Mouse (Mus musculus) granulocyte monocyte progenitor cell, adult 5-6 weeks (primary cell): ENCODE results near the gene Slc25a28. TPM values are rescaled to one million over a fixed set of nuclear protein-coding genes. Genes with fewer than 3 reads are reported as not detected.

ENCODE experiments used
- ATAC-seq: replicated peaks from 2 replicates; pipeline ENCODE4 v1.8.0; 2016; ENCODE audit warnings: mild to moderate bottlenecking, moderate TSS enrichment, inconsistent platforms; ENCODE audit not compliant: poor library complexity, severe bottlenecking
- total RNA-seq, 2 experiments: library from RNA; stranded (forward) in 1 of 2; stranded (reverse) in 1 of 2; fragments of 200-712, 200-1000 nt in 1 of 2; fragments of >200 nt in 1 of 2; fragmentation: Nextera tagmentation in 1 of 2; gene quantifications; 2 replicates each; pipeline ENCODE4 v1.2.3; 2014 to 2017

Gene Slc25a28
- total RNA-seq (2014; fragmentation: Nextera tagmentation) (47.1 and 50.0 TPM in 2 replicates), total RNA-seq (2017) (36.0 and 36.1 TPM in 2 replicates)

DNA sequence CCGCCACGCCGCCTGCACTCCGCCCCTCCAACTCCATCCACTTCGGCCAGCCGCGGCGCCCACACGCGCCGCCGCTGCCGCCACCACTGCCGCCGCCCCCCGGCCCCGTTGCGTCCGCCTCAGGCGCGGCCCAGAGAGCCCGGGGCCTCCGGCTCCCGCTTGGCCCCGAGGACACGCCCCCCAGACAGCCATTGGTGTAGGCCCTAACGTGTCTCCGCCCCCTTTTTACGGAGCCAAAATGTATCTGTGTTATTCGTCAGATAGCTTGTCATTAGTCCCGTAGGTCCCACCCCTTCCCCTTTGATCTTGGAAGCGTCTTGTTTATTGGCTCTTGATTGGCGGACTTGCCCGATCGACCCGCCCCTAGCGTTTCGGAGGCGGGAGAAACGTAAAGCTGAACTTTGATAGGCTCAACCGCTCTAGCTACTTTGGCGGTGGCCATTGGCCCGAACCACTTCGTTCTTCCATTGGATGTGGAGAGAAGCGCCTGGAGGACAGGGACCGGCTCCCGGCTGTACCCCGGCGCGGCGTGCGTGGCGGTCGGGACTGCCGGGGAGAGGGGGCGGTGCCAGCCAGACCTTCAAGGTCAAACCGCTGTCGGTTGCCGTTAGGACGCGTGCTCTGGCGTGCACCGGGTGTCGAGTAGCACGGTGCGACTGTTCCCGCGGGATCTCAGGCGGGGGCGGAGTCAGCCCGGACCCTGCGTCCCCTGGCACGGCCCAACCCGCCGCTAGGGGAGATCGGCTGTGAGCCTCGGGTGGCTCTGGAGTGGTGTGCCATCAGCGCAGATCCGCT is at the start of gene Slc25a28:
Slc25a28 (minus strand) TSS at position 152 of the 795 bp plus-strand sequence.
- ATAC-seq, result peak; percentile 71

DNA sequence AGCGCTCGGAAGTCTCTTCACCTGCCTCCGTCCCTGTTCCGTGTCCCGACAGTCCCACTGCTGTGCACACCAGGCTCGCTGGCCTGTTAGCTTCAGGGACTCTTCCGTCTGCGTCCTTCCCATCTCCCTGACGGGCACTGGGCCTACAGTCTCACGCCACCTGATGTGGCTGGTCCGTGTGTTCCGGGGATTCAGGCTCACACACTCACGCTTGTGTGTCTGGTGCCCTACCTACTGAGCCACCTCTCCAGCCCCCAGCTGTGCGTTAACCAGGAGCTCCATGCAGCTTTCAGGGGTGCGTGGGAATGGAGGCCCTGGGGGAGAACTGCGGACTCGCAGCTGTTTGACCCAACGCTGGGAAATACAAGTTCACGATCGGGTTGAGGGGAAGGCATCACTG is 49.5 kb upstream of the Slc25a28 start:
- no peak for ATAC-seq

DNA sequence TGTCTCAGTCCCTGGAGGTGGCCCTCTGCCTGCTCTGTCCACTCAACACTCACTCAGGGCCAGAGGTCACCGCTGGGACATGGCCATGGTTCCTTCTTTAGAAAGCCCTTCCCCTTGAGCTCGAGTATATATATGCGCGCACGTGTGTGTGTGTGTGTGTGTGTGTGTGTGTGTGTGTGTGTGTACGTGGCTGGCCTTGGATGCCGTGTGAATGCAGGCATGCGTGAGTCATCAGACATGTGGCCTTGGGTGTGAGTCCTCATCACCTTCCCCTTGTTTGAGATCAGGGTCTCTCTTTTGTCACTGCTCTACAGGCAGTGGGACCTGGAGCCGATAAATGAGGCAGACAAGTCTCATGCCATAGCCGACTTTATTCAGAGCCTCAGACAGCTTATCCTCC is 48.8 kb upstream of the Slc25a28 start:
- no peak for ATAC-seq

DNA sequence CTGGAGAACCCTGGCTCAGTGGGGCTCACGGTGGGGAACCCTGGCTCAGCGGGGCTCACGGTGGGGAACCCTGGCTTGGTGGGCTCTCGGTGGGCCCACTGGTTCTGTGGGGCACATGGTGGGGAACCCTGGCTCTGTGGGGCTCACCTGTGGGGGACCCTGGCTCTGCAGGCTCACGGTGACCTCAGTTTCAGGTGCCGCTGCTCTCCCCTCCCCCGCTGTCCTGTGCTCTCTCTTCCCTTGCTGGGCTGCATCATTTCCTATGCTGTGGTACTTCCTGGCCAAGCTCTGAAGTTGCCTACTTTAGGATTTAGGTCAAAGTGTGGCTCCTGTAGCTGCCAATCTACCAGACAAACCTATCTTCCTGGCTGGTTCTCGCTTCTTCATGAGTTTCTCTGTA is 48.2 kb upstream of the Slc25a28 start:
- ATAC-seq, result no peak

DNA sequence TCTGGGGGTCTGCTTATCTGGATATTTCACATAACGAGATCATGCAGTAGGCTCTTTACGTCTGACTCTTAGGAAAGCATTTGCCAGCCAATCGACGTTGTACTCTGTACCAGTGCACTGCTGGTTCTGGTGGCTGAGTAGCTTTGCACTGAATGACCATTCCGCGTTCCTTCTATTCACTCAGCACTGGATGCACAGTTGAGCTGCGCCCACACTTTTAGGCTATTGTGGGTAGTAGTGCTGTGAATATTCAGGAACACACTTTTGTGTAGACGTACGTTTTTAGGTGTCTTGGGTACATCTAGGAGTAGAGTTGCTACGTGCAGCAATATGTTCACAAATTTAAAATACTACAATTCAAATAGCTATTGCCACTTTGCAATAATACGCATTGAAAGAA is 45.4 kb upstream of the Slc25a28 start:
- ATAC-seq, result no peak

DNA sequence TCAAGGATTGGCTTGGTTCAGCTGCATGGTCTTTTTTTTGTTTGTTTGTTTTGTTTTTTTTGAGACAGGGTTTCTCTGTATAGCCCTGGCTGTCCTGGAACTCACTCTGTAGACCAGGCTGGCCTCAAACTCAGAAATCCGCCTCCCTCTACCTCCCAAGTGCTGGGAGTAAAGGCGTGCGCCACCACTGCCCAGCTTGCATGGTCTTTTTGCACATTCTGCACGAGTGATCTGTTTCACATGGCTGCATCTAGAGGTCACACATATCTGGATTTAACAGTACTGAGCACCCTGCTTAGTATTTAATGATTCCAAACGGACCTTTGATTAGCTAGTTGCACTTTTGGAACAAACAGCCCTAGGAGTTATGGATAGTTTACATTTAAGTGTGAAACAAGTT is 37.3 kb upstream of the Slc25a28 start:
- no peak for ATAC-seq

DNA sequence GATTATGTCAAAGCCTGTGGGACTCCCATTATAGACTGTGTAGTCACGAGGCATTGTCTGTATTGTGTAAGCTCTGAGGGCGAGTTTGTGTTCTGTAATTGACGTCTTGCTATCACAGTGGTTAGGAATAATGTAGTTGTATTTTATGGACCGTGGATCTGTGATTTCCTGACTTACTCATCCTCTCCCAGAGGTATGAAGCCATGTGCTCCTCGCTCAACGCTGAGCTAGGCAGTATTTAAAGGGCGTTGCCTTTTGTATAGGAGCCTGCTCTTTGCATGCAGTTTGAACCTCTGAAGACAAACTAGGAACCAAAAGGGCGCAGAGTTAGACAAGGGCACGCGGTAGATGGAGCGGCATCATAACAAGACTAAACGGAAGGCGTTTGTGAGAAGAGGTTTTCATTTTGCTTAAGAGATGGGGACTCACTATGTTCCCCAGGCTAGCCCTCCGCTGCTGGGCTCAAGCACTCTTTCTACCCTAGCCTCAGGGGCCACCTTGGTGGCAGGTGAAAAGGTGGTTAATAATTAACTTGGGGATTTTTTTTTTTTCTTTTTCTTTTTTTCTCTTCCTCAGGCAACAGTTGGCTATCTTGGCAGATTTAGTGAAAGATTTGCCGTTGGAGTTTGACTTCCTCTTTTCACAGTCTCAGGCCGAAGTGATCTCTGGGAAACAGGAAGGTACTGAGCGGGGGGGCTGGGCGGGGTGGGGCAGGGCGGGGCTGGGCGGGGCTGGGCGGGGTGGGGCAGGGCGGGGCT is 36.7 kb upstream of the Slc25a28 start:
- ATAC-seq, result peak; percentile 84

DNA sequence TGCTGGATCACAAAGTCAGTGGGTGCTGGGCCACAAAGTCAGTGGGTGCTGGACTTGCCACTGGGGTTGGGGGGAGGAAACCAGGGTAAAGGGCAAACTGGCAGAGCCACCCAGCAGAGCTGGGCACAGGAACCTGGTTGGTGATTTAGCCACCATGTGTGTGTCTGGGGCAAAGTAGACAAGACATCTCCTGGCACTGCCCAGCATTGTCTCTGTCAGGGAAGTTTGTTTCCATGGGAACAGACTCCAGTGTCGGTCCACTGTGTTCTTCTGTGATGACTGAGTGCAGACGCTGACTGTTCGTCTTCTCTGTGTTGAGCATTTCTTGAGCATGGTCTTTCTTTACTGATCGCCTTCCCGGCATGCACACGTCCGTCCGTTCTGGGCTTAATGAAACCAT is 34.6 kb upstream of the Slc25a28 start:
- ATAC-seq, result no peak

DNA sequence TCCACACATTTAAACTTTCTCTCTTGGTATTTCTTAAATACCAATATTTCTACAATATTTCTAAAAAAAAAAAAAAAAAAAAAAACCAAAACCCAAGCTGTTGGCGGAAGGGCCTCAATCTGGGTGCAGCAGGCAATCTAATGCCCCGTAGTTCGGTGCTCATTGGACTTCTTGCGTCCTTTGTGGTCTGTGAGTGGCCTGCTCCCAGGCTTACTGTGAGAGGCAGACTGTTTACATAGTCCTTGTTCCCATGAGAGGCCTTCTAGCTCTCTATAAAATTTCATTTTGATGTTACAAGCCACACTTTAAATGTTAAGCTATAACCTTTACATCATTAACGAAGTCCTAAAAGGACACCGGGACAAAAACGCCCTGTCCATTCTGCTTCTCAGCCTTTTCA is 33.5 kb upstream of the Slc25a28 start:
- ATAC-seq, result no peak

DNA sequence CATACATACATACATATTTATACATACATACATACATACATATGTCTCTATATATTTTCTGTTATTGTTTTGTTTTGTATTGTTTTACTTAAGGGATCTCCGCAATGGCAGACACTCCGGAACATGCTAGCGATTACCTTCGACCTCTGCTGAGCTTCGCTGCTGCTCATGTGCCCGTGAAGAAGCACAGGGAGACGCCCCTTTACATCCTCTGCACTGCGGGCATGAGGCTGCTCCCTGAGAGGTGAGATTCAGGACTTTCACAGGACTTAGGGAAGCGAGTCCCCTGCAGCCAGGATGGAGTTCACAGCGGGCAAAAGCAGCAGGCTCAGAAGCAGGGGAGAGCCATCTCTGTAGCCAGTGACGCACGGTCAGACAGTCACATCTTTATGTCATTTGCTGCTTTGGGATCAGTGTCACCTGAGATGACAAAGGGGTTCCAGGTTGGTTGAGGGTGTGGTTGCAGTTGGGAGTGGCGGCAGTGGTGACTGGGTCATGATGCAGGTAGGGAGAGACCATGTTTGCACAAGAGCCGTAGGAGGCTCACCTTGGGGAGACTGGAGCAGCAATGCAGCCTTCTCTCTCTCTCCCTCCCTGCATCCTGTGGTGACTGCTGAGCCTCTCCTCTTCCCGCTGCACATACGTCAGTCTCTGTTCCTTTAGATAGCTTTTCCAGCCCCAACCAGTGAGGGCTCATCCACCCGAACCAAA is 30.3 kb upstream of the Slc25a28 start:
- no peak for ATAC-seq

DNA sequence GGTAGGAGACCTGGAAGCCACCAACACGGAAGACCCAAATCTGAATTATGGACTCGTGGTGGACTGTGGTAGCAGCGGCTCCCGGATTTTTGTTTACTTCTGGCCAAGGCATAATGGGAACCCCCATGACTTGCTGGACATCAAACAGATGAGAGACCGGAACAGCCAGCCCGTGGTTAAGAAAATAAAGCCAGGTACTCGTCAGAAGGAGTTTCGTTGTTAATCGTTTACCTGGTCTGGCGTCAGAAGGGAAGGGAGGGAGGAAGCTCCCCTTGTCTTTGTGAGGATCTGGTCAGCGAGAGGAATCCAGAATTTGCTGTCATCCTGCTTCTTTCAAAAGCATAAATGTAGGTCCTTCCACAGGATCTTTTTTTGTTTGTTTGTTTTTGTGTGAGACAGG is 29.5 kb upstream of the Slc25a28 start:
- ATAC-seq, result no peak

DNA sequence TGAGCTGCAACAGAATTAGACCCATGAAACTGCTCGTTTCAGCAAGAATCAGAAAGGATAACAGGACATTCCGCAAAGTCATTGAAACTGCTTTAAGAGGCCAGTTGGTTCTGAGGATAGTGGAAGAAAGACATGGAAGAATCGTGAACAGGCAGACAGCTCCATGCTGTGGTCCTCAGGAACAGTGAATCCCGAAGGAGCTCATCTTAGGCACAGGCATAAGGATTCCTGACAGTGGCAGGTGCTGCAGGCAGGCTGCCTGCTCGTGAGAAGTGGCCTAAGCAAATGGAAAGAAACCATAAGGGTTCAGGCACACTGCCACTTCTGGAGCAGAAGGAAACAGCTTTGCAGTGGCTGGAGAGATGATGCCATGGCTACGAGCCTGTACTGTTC is 25.1 kb upstream of the Slc25a28 start:
- ATAC-seq, result no peak

DNA sequence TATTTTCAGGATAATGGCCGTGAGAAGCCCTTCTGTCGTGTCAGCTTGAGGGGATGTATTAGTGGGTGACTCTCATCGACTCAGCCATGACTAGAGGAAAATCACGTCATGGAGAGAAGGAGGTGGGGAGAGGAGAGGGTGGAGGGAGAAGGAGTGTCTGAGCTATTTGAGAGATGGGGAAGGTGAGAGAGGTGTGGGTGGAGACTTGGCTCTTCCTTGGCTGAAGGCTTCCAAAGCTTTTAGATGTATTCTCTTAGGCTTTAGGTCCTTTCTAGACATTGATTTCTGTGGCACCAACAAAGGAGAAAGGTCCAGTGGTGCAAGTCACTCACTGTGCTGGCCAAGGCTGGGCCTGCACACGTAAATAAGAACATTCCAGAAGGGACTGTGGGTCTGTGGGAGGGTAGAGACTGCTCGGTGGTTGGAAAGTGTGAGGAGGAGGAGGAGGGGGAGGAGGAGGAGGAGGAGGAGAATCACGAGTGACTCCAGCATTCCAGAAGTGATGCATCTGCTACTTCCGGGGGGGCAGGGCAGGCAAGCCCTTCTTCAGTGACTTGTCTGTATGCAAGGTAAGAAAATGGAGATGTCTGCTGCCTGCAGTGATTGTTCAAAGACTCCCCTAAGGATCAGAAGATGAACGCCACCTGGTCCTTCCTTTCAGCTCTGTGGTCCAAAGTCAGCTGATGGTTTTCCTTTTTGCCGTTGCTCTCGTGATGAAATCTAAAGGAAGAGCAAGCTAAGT is 24.5 kb upstream of the Slc25a28 start:
- no peak for ATAC-seq

DNA sequence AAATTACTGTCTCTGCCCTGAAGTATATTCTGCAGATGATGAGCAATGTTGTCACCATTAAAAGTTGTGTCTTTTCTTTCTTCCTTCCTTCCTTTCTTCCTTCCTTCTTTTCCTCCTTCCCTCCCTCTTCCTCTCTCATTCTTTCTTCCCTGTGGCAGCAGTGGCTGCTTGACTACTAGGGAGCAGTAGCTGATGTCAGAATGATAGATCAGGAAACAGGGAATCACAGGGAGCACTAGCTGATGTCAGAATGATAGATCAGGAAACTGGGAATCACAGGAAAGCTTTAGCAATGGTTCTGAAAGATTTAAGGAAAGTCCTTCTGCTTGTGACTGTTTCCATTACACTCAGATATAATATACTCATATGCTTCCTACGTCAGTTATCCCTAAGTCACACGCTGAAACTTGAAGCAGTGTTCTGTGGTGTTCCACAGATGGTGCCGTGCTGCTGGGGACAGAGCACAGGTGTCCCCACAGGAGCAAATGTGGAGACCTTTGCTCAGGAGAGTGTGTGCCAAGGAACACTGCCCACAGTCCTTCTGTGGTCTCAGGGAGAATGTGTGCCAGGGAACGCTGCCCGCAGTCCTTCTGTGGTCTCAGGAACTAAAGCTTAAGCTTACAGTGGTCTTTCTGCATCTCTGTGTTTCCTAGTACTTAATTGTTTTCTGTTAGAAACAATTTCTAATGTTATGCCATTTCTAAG is 23.1 kb upstream of the Slc25a28 start:
- no peak for ATAC-seq

DNA sequence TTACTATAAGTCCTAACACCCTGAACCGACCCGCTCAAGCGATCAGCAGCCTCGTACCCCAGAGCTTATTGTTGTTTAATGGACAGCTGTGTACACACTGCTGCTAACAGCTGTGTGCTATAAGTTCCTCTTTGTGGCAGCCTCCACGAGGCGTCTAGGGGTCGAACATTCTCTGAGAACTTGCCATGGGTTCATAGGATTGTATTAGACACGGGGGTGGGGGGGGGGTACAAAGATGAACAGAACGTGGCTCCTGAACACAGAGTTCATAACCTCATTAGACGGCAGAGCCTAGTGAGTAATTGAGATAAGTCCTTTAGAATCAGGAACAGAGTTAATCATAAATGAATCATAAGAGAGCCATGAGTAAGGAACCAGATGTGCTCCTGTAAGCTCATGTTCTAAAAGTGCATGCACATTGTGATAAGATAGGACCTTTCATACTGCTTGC is 20.9 kb upstream of the Slc25a28 start:
- ATAC-seq, result peak; percentile 33; the same call in 1 of the 2 replicates

DNA sequence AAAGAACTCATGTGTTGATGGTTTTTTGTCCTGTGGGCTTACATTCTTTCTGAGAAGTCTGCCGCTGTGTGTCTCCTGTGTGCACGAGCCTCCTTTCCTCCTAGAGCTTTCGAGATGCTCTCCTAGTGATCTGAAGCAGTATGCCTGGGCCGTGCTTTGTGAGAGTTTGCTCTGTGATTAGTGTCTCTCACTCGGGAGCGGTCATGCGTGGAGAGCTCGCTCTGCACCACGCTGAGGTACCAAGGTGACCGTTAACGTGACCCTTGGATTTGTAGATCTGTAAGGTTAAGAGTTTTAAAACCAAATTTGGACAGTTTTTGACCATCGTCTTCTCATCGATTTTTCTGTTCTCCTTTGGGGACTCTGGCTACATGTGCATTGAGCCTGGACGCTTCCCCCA is 18.1 kb upstream of the Slc25a28 start:
- ATAC-seq, result no peak

DNA sequence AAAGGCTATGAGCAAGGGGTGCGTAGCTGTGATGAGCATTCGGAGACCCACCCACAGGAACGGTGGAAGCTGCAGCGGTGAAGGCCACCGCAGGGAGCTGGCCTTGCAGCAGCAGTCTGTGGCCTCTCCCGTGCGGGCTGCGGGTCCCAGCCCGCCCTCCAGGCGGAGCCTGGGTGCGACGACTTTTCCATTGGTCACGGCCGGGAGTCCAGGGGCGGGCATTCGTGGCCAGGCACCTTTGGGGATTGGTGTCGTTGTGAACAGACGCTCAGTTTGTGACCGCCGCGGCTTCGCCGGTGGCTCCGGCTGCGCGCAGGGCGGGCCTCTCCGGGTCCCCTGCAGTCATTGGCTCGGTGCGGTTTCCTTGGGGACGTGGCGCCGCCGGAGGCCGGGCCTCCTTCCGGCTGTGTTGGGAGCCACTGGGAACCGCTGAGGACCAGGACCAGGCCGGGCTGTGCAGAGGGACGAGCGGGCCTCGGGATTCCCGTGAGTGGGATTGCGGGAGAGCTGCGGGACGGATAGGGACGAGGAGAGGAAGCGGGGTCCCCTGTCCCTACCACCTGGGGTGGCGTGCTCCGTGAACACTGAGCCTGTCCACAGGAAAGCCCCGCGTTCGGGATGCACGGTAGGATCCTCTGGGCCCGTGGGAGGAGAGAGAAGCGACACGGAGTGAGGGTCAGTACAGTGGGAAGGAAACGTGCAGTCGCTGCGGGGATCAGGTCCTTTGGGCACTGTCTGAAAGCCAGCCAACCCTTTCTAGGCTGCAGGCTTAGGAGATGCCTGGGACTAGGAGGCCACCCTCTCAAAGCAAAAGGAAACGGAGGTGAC is 15.0 kb upstream of the Slc25a28 start, which contains the start of gene Entpd7:
Entpd7 (plus strand) TSS at position 254 of the 828 bp plus-strand sequence.
- ATAC-seq, result peak; percentile 96

DNA sequence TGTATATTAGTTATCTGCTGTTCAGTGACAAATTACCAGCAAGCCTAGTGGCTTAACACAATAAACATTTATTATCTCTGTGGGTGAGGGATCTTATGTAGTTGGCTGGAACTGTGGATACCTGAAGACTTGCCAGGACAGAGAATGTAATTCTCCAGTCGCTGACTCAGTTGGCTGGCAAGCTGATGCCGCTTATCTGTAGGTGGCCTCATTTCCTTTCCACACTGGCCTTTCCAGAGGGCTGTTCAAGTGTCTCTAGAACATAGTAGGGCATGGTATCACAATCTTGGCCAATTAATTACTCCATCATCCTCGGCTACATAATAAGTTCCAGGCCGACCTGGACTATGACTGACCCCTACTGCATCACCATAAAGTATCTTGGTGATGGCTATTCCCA is 6.9 kb upstream of the Slc25a28 start:
- ATAC-seq, result no peak
